Mouse (Mus musculus): ENCODE data around the gene Sumf1. TPM values are rescaled to one million over a fixed set of nuclear protein-coding genes. Genes with fewer than 3 reads are reported as not detected.

Gene Sumf1
- polyA plus RNA-seq, 1 experiment from 2014 or later = 11.9 TPM

- Histone ChIP-seq H3K4me3 (no peak overlapping the region), H3K36me3 (no peaks in the 10 kb centered on the region), H3K9ac (no peak overlapping the region), H3K9me3 (no peaks in the 10 kb centered on the region), H3K27me3 (no peaks in the 10 kb centered on the region), H3K27ac (replicated peaks) (no peak overlapping the region), H3K4me1 (replicated peaks) (no peaks in the 10 kb centered on the region), H3K4me2 (no peak overlapping the region)
- no peak for ATAC-seq (ENCODE audit: low FRiP score, low read depth)
- 77% methylated on average over 5 of the region's 5 CpGs for WGBS
These were observed 20.4 kb downstream of the Sumf1 start for GRCm38 (mm10) chr6:108164935-108165334.

GRCm38 (mm10) chr6:108160608-108161007 lies 24.8 kb downstream of the Sumf1 start:
- Histone ChIP-seq H3K9me3 (no peaks in the 10 kb centered on the region), H3K4me3 (no peak overlapping the region), H3K4me1 (replicated peaks) (peaks cover 6% of the 10 kb centered on the region; the same call in 1 of the 2 replicates), H3K9ac (no peak overlapping the region), H3K4me2 (no peak overlapping the region), H3K27ac (replicated peaks) (no peak overlapping the region), H3K36me3 (no peaks in the 10 kb centered on the region), H3K27me3 (no peaks in the 10 kb centered on the region)
- WGBS = 77% methylated on average over 2 of the region's 2 CpGs
- ATAC-seq (ENCODE audit: low FRiP score, low read depth) = no peak

GRCm38 (mm10) chr6:108156881-108157280 lies 28.5 kb downstream of the Sumf1 start:
- Histone ChIP-seq H3K4me2 (no peak overlapping the region), H3K4me3 (no peak overlapping the region), H3K27ac (replicated peaks) (no peak overlapping the region), H3K36me3 (no peaks in the 10 kb centered on the region), H3K9me3 (no peaks in the 10 kb centered on the region), H3K27me3 (no peaks in the 10 kb centered on the region), H3K9ac (no peak overlapping the region), H3K4me1 (replicated peaks) (peaks cover 6% of the 10 kb centered on the region; the same call in 1 of the 2 replicates)
- WGBS = 32% methylated on average over 6 of the region's 6 CpGs
- no peak for ATAC-seq (ENCODE audit: low FRiP score, low read depth)

DNA sequence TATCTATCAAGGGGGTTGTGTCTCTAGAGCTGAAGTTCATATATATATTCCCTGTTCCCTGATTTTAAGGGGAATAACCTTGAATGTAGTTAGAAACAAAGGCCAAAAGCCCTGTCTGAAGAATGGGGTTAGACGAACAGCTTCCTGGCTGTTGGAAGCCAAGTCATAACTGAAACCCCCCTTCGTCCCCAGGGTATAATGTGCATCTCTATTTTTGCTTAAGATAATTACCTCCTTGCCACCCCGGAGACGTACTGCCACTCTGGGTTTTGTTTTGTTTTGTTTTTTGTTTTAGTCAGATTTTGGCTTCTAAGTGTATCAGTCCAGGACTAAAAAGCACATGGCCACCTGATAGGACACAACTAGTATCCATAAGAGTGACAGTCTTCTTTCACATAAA lies 31.1 kb downstream of the Sumf1 start:
- ATAC-seq (ENCODE audit: low FRiP score, low read depth) = no peak
- no peak overlapping the region for H3K4me3 ChIP-seq
- no peaks in the 10 kb centered on the region for H3K9me3 ChIP-seq
- WGBS = 91% methylated on average over 4 of the region's 4 CpGs
- H3K4me1 ChIP-seq (replicated peaks) = peaks cover 6% of the 10 kb centered on the region; the same call in 1 of the 2 replicates
- no peak overlapping the region for H3K4me2 ChIP-seq
- H3K9ac ChIP-seq = no peak overlapping the region
- H3K36me3 ChIP-seq = no peaks in the 10 kb centered on the region
- no peak overlapping the region for H3K27ac ChIP-seq (replicated peaks)
- no peaks in the 10 kb centered on the region for H3K27me3 ChIP-seq

DNA sequence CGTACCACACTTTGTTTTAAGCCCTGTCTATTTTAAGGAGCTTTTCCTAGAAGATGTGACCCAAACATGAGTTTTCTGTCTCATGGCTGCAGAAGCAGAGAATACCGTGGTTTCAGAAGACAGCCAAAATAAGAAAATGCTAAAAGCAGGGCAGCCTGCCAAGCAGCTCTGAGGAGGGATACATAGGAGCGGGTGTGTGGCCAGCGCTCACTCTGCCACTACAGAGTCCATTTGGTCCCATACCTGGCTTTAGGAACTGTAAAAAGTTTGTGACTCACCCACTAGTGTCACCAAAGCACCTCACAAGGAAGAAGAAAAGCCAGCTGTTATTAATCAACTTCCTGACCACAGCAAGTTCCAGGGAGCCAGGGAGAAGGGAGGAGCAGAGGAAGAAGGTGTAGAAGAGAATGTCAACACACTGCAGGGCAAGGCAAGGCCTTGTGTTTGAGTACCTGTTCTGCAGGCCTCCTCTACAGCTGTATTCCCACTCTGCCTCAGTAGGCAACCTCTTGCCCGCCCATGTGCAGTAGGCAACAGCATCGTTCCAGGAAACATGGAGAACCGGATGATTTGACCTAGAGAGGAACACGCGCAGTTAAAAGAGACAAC lies 32.6 kb downstream of the Sumf1 start:
- Histone ChIP-seq H3K4me3 (no peak overlapping the region), H3K27ac (replicated peaks) (no peak overlapping the region), H3K4me2 (no peak overlapping the region), H3K36me3 (no peaks in the 10 kb centered on the region), H3K27me3 (no peaks in the 10 kb centered on the region), H3K9ac (no peak overlapping the region), H3K9me3 (no peaks in the 10 kb centered on the region), H3K4me1 (replicated peaks) (peaks cover 6% of the 10 kb centered on the region; the same call in 1 of the 2 replicates)
- WGBS = 89% methylated on average over 9 of the region's 9 CpGs
- ATAC-seq (ENCODE audit: low FRiP score, low read depth) = no peak

DNA sequence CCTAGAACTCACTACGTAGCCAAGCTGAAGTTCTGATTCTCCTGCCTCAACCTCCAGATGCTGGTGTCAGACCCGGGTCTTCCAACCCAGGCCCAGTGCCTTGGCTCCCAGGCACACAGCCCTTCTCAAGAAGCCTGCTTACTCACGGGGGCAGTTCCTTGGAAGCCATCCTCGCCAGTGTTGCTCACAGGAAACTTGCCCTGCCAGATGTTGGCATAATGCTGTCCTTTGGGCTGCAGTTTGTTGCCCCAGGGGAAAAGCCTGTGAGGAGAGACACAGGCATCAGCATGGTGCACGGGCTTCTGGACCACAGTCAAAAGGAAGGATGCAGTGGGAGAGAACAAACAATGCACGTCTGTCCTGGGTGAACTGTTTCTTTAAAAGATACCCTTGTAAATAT lies 33.3 kb downstream of the Sumf1 start:
- Histone ChIP-seq H3K27me3 (no peaks in the 10 kb centered on the region), H3K27ac (replicated peaks) (no peak overlapping the region), H3K4me3 (no peak overlapping the region), H3K9me3 (no peaks in the 10 kb centered on the region), H3K36me3 (no peaks in the 10 kb centered on the region), H3K4me1 (replicated peaks) (peaks cover 4% of the 10 kb centered on the region; the same call in 1 of the 2 replicates), H3K9ac (no peak overlapping the region), H3K4me2 (no peak overlapping the region)
- no peak for ATAC-seq (ENCODE audit: low FRiP score, low read depth)
- WGBS = 82% methylated on average over 6 of the region's 6 CpGs

DNA sequence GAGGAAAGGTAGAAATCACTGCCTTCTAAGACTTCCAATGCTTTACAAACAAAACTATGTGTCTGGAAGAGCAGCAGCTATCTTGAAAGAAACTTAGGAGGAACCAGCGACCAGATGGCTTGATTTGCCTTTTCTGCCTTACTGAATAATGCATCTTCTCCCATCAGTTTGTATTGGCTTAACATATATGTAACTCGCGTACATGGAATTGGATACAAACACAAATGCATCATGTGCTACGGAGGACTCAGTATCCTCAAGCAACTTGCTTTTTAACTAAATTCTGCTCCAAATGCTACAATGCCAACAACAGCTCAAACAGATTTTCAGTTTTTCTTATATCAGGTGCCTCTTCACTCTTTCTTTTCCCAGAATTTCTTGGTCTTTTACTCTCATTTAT lies 36.1 kb downstream of the Sumf1 start:
- no peaks in the 10 kb centered on the region for H3K36me3 ChIP-seq
- H3K27ac ChIP-seq (replicated peaks) = no peak overlapping the region
- no peak overlapping the region for H3K9ac ChIP-seq
- H3K9me3 ChIP-seq = no peaks in the 10 kb centered on the region
- H3K27me3 ChIP-seq = no peaks in the 10 kb centered on the region
- H3K4me2 ChIP-seq = no peak overlapping the region
- no peak for ATAC-seq (ENCODE audit: low FRiP score, low read depth)
- peaks cover 8% of the 10 kb centered on the region for H3K4me1 ChIP-seq (replicated peaks)
- 92% methylated on average over 4 of the region's 4 CpGs for WGBS
- H3K4me3 ChIP-seq = no peak overlapping the region

DNA sequence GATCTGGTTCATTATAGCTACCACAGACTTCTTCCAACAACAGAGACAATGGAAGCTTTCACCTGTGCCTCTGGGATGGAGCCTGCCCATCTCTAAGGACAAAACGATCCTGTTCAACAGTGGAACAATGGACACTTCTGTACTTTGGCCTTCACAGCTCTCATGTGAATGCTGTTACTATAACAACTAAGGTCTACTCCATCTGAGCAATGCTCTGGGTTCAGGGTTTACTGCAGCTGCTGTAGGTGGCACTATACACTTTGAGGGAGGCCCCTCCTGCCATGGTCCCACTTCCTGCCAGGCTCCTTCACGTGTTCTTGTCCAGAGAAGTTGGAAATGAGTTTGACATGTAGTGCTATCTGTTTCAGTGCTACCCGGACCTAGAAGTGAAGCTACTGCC lies 36.9 kb downstream of the Sumf1 start:
- H3K9me3 ChIP-seq = no peaks in the 10 kb centered on the region
- no peak overlapping the region for H3K9ac ChIP-seq
- no peaks in the 10 kb centered on the region for H3K36me3 ChIP-seq
- no peak for ATAC-seq (ENCODE audit: low FRiP score, low read depth)
- WGBS = 51% methylated on average over 3 of the region's 3 CpGs
- no peaks in the 10 kb centered on the region for H3K27me3 ChIP-seq
- H3K4me2 ChIP-seq = no peak overlapping the region
- H3K27ac ChIP-seq (replicated peaks) = no peak overlapping the region
- H3K4me1 ChIP-seq (replicated peaks) = peaks cover 8% of the 10 kb centered on the region
- H3K4me3 ChIP-seq = no peak overlapping the region

DNA sequence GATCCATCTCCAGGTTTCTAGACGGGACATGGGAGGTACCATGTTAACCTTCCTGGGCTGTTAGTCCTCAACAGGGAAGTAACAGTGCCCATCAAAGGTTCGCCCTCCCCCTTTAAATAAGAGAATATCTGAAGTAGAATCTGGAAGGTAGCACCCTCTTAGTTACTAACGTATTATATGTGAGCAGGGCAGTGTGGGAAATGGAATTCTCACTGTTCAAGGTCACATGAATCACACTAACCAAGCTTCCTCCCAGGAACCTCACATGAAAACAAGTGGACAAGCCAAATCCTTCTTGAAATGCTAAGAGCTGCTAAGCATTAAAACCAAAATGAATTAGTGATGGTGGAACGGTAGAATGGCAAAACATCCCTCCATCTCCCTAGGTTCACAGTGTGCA lies 38.7 kb downstream of the Sumf1 start:
- Histone ChIP-seq H3K9me3 (no peaks in the 10 kb centered on the region), H3K36me3 (no peaks in the 10 kb centered on the region), H3K9ac (no peak overlapping the region), H3K4me2 (no peak overlapping the region), H3K4me3 (no peak overlapping the region), H3K27ac (replicated peaks) (0 out of 2 replicates have a peak overlapping the region, but pooled peaks have one; percentile 51), H3K4me1 (replicated peaks) (peaks cover 8% of the 10 kb centered on the region), H3K27me3 (no peaks in the 10 kb centered on the region)
- WGBS = 92% methylated on average over 4 of the region's 4 CpGs
- ATAC-seq (ENCODE audit: low FRiP score, low read depth) = 0 out of 2 replicates have a peak, but pooled peaks have one; percentile 2

- Histone ChIP-seq H3K36me3 (no peaks in the 10 kb centered on the region), H3K9ac (no peak overlapping the region), H3K27me3 (no peaks in the 10 kb centered on the region), H3K4me3 (no peak overlapping the region), H3K27ac (replicated peaks) (peak overlapping the region; percentile 51; the same call in 1 of the 2 replicates), H3K9me3 (no peaks in the 10 kb centered on the region), H3K4me2 (no peak overlapping the region), H3K4me1 (replicated peaks) (peaks cover 8% of the 10 kb centered on the region)
- peak; percentile 93 for ATAC-seq (ENCODE audit: low FRiP score, low read depth)
- WGBS = 31% methylated on average over 7 of the region's 7 CpGs
These were observed 39.3 kb downstream of the Sumf1 start for GRCm38 (mm10) chr6:108145941-108146588.

DNA sequence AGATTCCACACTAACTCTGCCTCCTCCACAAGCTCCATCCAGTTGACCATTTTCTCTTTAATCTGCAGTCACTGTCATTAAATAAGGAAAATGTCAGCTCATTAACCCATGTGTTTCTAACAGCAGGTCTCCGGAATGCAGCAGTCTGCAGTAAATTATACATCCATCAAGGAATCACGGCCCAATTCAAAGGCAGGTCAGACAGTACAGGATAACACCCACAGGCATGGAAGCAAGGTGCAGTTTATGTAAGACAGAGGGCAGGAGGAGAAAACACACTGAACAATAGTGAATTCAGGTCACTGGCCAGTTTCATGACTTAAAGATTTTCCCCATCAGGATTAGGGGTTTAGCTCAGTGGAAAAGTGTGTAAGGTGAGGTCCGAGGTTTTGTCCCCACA lies 40.1 kb downstream of the Sumf1 start:
- no peaks in the 10 kb centered on the region for H3K9me3 ChIP-seq
- no peak for ATAC-seq (ENCODE audit: low FRiP score, low read depth)
- no peak overlapping the region for H3K4me2 ChIP-seq
- H3K27me3 ChIP-seq = no peaks in the 10 kb centered on the region
- no peak overlapping the region for H3K9ac ChIP-seq
- no peak overlapping the region for H3K4me3 ChIP-seq
- WGBS = 18% methylated on average over 3 of the region's 3 CpGs
- H3K4me1 ChIP-seq (replicated peaks) = peaks cover 8% of the 10 kb centered on the region
- H3K27ac ChIP-seq (replicated peaks) = peak overlapping the region; percentile 34; the same call in 1 of the 2 replicates
- H3K36me3 ChIP-seq = no peaks in the 10 kb centered on the region

DNA sequence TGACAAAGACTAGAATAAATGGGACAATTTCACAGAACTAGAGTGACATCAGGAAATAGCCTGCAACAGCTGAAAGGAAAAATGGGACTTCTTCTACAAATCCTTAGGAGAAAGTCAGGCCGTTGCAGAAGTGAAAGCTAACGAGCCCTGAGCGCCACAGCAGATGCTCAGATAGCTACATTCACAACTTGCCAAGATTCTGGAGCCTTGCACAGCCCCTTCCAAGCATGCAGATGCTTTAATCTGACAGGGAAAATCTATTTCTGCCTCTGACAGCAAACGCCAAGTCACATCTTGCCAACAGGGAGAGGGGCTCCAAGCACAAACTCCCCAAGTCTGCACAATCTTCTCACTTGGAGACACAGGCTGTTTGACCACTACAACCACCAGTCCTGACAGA lies 42.6 kb downstream of the Sumf1 start:
- Histone ChIP-seq H3K27me3 (no peaks in the 10 kb centered on the region), H3K9me3 (no peaks in the 10 kb centered on the region), H3K4me3 (no peak overlapping the region), H3K4me1 (replicated peaks) (peaks cover 8% of the 10 kb centered on the region), H3K9ac (no peak overlapping the region), H3K27ac (replicated peaks) (no peak overlapping the region), H3K4me2 (no peak overlapping the region), H3K36me3 (no peaks in the 10 kb centered on the region)
- ATAC-seq (ENCODE audit: low FRiP score, low read depth) = no peak
- 63% methylated on average over 4 of the region's 4 CpGs for WGBS
